Mouse (Mus musculus): ENCODE data around the gene Gm18596.
"Not testable (repeated sequence)": the region's sequence is repeated elsewhere in the genome, so short reads cannot be mapped to it uniquely, and the experiment has no call there.

DNA sequence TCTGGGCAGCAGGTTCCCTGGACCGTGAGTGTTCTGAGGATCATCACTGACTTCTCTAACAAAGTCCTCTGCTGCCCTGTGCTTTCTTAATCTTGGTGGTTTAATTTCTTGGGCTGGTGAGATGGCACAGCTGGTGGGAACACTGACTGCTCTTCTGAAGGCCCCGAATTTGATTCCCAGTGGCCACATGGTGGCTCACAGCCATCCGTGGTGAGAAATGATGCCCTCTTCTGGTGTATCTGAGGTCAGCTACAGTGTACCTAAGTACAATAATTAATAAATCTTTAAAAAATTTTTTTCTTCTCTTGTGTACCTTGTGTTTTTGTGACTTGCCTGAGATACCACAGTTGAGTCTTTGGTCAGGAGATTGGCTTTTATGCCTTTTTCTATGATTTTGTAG, 9.9 kb upstream of the Gm18596 start:
- not testable (repeated sequence) for TF ChIP-seq CTCF, POLR2A (IDR thresholded peaks at IDR 0.05; ENCODE audit: insufficient read depth, low read depth, low read length)

Measured in olfactory bulb, adult 2 months (tissue).